Mouse (Mus musculus): Measurements from ENCODE around the gene Col18a1. TPM values are rescaled to one million over a fixed set of nuclear protein-coding genes. Genes with fewer than 3 reads are reported as not detected.
"Not testable (repeated sequence)": the region's sequence is repeated elsewhere in the genome, so short reads cannot be mapped to it uniquely, and the experiment has no call there.

Gene Col18a1
- total RNA-seq, 2 experiments from 2014 or later, result 3.8 to 6.0 TPM

GRCm38 (mm10) chr10:77146901-77147463 lies 19.4 kb downstream of the Col18a1 start:
- intact Hi-C loops (cut with DNase I), result no loop called here
- Histone ChIP-seq H3K4me3 (no peak overlapping the region), H3K27ac (no peak overlapping the region)
- peak; percentile 68 for DNase-seq
- no peak for TF ChIP-seq CTCF (IDR thresholded peaks at IDR 0.05)

- TF ChIP-seq CTCF (IDR thresholded peaks at IDR 0.05), result no peak
- intact Hi-C loops (cut with DNase I), result no loop called here
- no peak overlapping the region for H3K4me3 ChIP-seq
These were observed 20.4 kb downstream of the Col18a1 start for GRCm38 (mm10) chr10:77145946-77146345.

GRCm38 (mm10) chr10:77144372-77144771 lies 22.0 kb downstream of the Col18a1 start:
- intact Hi-C loops (cut with DNase I), result no loop called here

More at GRCm38 (mm10) chr10:77145946-77146345, 20.4 kb downstream of the Col18a1 start:
- DNase-seq, result no peak
- no peak overlapping the region for H3K27ac ChIP-seq

GRCm38 (mm10) chr10:77142328-77142727 lies 24.0 kb downstream of the Col18a1 start:
- Histone ChIP-seq H3K27ac (no peak overlapping the region), H3K4me3 (no peak overlapping the region)
- DNase-seq, result no peak
- no peak for TF ChIP-seq CTCF (IDR thresholded peaks at IDR 0.05)
- intact Hi-C loops (cut with DNase I), result no loop called here

More at GRCm38 (mm10) chr10:77144372-77144771, 22.0 kb downstream of the Col18a1 start:
- no peak for DNase-seq
- peak; percentile 39 for TF ChIP-seq CTCF (IDR thresholded peaks at IDR 0.05)
- H3K27ac ChIP-seq, result no peak overlapping the region
- no peak overlapping the region for H3K4me3 ChIP-seq

GRCm38 (mm10) chr10:77138304-77138703 lies 28.0 kb downstream of the Col18a1 start:
- DNase-seq, result no peak
- Histone ChIP-seq H3K27ac (no peak overlapping the region), H3K4me3 (no peak overlapping the region)
- TF ChIP-seq CTCF (IDR thresholded peaks at IDR 0.05), result no peak
- intact Hi-C loops (cut with DNase I), result no loop called here

GRCm38 (mm10) chr10:77136205-77136604 lies 30.1 kb downstream of the Col18a1 start:
- H3K27ac ChIP-seq, result no peak overlapping the region
- TF ChIP-seq CTCF (IDR thresholded peaks at IDR 0.05), result no peak
- intact Hi-C loops (cut with DNase I), result no loop called here
- DNase-seq, result no peak
- no peak overlapping the region for H3K4me3 ChIP-seq

GRCm38 (mm10) chr10:77135274-77135829 lies 31.0 kb downstream of the Col18a1 start:
- Histone ChIP-seq H3K4me3 (no peak overlapping the region), H3K27ac (no peak overlapping the region)
- no peak for DNase-seq
- TF ChIP-seq CTCF (IDR thresholded peaks at IDR 0.05), result peak; percentile 17; the same call in 1 of the 2 replicates
- intact Hi-C loops (cut with DNase I), result no loop called here

GRCm38 (mm10) chr10:77134807-77135152 lies 31.6 kb downstream of the Col18a1 start:
- H3K4me3 ChIP-seq; DNase-seq; intact Hi-C loops (cut with DNase I); H3K27ac ChIP-seq: not testable (repeated sequence)

GRCm38 (mm10) chr10:77133951-77134806 lies 32.2 kb downstream of the Col18a1 start:
- no peak overlapping the region for H3K4me3 ChIP-seq
- intact Hi-C loops (cut with DNase I), result no loop called here
- TF ChIP-seq CTCF (IDR thresholded peaks at IDR 0.05), result no peak
- no peak overlapping the region for H3K27ac ChIP-seq
- DNase-seq, result no peak

- TF ChIP-seq CTCF (IDR thresholded peaks at IDR 0.05), result no peak
- Histone ChIP-seq H3K27ac (peak overlapping the region; percentile 63), H3K4me3 (no peak overlapping the region)
- intact Hi-C loops (cut with DNase I), result no loop called here
- DNase-seq, result peak; percentile 49
These were observed 34.2 kb downstream of the Col18a1 start for GRCm38 (mm10) chr10:77132118-77132517.

GRCm38 (mm10) chr10:77131536-77131935 lies 34.8 kb downstream of the Col18a1 start:
- Histone ChIP-seq H3K4me3 (no peak overlapping the region), H3K27ac (peak overlapping the region; percentile 63)
- no peak for DNase-seq
- intact Hi-C loops (cut with DNase I), result no loop called here
- no peak for TF ChIP-seq CTCF (IDR thresholded peaks at IDR 0.05)

GRCm38 (mm10) chr10:77130561-77131240 lies 35.6 kb downstream of the Col18a1 start:
- peak; percentile 87 for DNase-seq
- no peak overlapping the region for H3K4me3 ChIP-seq
- H3K27ac ChIP-seq, result 0 out of 2 replicates have a peak overlapping the region, but pooled peaks have one; percentile 63
- TF ChIP-seq CTCF (IDR thresholded peaks at IDR 0.05), result no peak; the same call in 1 of the 2 replicates
- intact Hi-C loops (cut with DNase I), result loop anchor here (1.0 kb wide), 1 partner anchor 123 kb away; no protein-coding TSS in a partner anchor
